Mouse (Mus musculus) cortical plate, adult 2 months (tissue): ENCODE data around the gene Tnrc6b.

Experiments used
- CTCF ChIP-seq: fragments of 200-500 bp; IDR thresholded peaks from 2 replicates; pipeline ENCODE4 v1.5.1; 2011; ENCODE audit warnings: mild to moderate bottlenecking, control low read depth, low read length; ENCODE audit not compliant: insufficient read depth; ENCODE audit errors: extremely low read depth
- POLR2A ChIP-seq: fragments of 200-500 bp; IDR thresholded peaks from 2 replicates; pipeline ENCODE4 v1.6.1; 2011; ENCODE audit warnings: mild to moderate bottlenecking, low read length, control low read depth; ENCODE audit not compliant: insufficient read depth; ENCODE audit errors: extremely low read depth

DNA sequence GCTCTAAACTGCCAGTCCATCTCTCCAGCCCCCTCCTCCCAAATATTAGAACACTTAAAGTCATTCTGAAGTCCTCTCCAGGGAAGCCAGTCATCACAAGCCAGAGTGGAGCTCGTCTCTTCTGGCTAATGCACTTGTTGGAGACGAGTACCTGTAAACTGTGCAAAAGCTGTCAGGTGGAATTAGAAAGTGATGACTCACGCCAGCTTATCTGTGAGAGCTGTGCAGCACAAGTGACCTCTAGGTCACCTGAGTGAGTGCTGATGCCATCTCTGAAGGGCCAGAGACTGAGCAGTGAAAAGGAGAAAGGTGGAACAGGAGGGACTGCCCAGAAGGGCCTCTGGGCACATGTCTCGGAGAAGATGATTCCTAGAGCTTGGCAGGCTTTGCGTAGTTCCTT lies 9.1 kb downstream of the Tnrc6b start:
- TF ChIP-seq CTCF (no peak), POLR2A (no peak)
